Mouse (Mus musculus) stomach, embryonic 15.5 days (tissue): ENCODE measurements around the gene Lyrm2. TPM values are rescaled to one million over a fixed set of nuclear protein-coding genes. Genes with fewer than 3 reads are reported as not detected.

Source experiments
- ATAC-seq: fragments of 200-750 bp; cut with Nextera tagmentation; 2 replicates; pipeline ENCODE4 v1.8.0; 2017; ENCODE audit warnings: low read depth, moderate number of reproducible peaks, moderate TSS enrichment; ENCODE audit not compliant: insufficient read depth, low FRiP score
- H3K27ac ChIP-seq: fragments of 300-500 bp; sonication (generic); 2 replicates; pipeline ENCODE4 v1.5.1; 2015; ENCODE audit warnings: mild to moderate bottlenecking, inconsistent platforms
- H3K27me3 ChIP-seq: fragments of 300-500 bp; sonication (generic); replicated peaks from 2 replicates; pipeline ENCODE4 v1.6.1; 2015; ENCODE audit warnings: inconsistent platforms
- H3K36me3 ChIP-seq: fragments of 300-500 bp; sonication (generic); 2 replicates; pipeline ENCODE4 v1.6.1; 2015; ENCODE audit warnings: inconsistent platforms
- H3K4me1 ChIP-seq: fragments of 300-500 bp; sonication (generic); 2 replicates; pipeline ENCODE4 v1.6.1; 2015; ENCODE audit warnings: inconsistent platforms
- H3K4me2 ChIP-seq: fragments of 300-500 bp; sonication (generic); 2 replicates; pipeline ENCODE4 v1.6.1; 2015; ENCODE audit warnings: mild to moderate bottlenecking, inconsistent platforms
- H3K4me3 ChIP-seq: fragments of 300-500 bp; sonication (generic); replicated peaks from 2 replicates; pipeline ENCODE4 v1.5.1; 2015; ENCODE audit warnings: inconsistent platforms
- H3K9ac ChIP-seq: fragments of 300-500 bp; sonication (generic); 2 replicates; pipeline ENCODE4 v1.6.1; 2015; ENCODE audit warnings: inconsistent platforms
- H3K9me3 ChIP-seq: fragments of 300-500 bp; sonication (generic); 2 replicates; pipeline ENCODE4 v1.6.1; 2016; ENCODE audit warnings: inconsistent platforms
- WGBS: fragments of 180-500 bp; shearing (Covaris S2); methylation state at CpG from one replicate; pipeline ENCODE4 v1.1.7; 2015; 5-methylcytosine and 5-hydroxymethylcytosine counted together
- polyA plus RNA-seq: library from polyadenylated mRNA; unstranded; fragments of >200 nt; fragmentation: Nextera tagmentation; extraction: Ambion mirVana; gene quantifications from 2 replicates; pipeline ENCODE4 v1.2.1, GENCODE M21; 2015

Gene Lyrm2
- 91.3 and 101 TPM in 2 replicates for polyA plus RNA-seq

GRCm38 (mm10) chr4:32799966-32800576 is at the start of gene Lyrm2:
Lyrm2 (plus strand) TSS chr4:32800253.
- peak within 1 kb of the TSS; percentile 68 for H3K4me3 ChIP-seq
- peaks cover 7% of the 10 kb centered on the region; the same call in 1 of the 2 replicates for H3K4me1 ChIP-seq
- H3K27ac ChIP-seq, result peak within 1 kb of the TSS; percentile 96
- WGBS, result under 1% methylated on average over 53 of the region's 53 CpGs
- no peaks in the 10 kb centered on the region for H3K36me3 ChIP-seq
- no peaks in the 10 kb centered on the region for H3K9me3 ChIP-seq
- ATAC-seq, result peak; percentile 92
- H3K27me3 ChIP-seq, result no peaks in the 10 kb centered on the region
- peak within 1 kb of the TSS; percentile 71 for H3K4me2 ChIP-seq
- H3K9ac ChIP-seq, result peak within 1 kb of the TSS; percentile 65

- Histone ChIP-seq H3K9ac (no peak overlapping the region), H3K27ac (no peak overlapping the region), H3K36me3 (peaks cover 34% of the 10 kb centered on the region), H3K4me1 (no peaks in the 10 kb centered on the region), H3K4me3 (no peak overlapping the region), H3K9me3 (no peaks in the 10 kb centered on the region), H3K4me2 (no peak overlapping the region), H3K27me3 (no peaks in the 10 kb centered on the region)
- WGBS, result 93% methylated on average over 1 of the region's 1 CpGs
- ATAC-seq, result no peak
Measured at GRCm38 (mm10) chr4:32750711-32751110, 49.3 kb upstream of the Lyrm2 start.

DNA sequence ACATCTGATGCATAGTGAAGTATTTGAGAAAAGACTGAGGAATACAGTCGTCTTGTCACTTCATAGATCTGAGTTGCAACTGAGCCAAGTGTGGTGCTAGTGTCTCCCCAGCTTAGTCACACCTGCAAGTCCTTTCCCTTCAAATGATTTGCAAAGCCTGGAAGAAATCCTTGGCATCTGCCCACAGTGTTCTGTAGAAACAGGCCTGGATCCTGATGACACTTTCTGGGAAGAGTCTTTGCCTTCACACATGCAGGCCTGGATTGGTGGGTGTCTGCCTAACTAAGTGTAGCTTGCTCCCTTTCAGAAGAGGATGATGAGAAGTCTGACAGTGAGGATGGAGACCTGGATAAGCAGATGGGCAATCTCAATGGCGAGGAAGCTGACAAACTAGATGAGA is 42.6 kb upstream of the Lyrm2 start:
- H3K4me3 ChIP-seq, result no peak overlapping the region
- H3K27me3 ChIP-seq, result no peaks in the 10 kb centered on the region
- H3K9ac ChIP-seq, result no peak overlapping the region
- H3K36me3 ChIP-seq, result peaks cover 30% of the 10 kb centered on the region
- ATAC-seq, result no peak
- H3K4me1 ChIP-seq, result no peaks in the 10 kb centered on the region
- no peak overlapping the region for H3K27ac ChIP-seq
- H3K9me3 ChIP-seq, result no peaks in the 10 kb centered on the region
- H3K4me2 ChIP-seq, result no peak overlapping the region
- 80% methylated on average over 2 of the region's 2 CpGs for WGBS

- 91% methylated on average over 7 of the region's 7 CpGs for WGBS
- Histone ChIP-seq H3K36me3 (peaks cover 8% of the 10 kb centered on the region; the same call in 1 of the 2 replicates), H3K9ac (no peak overlapping the region)
Measured at GRCm38 (mm10) chr4:32767471-32767870, 32.6 kb upstream of the Lyrm2 start.

GRCm38 (mm10) chr4:32768046-32768445 is 32.0 kb upstream of the Lyrm2 start:
- H3K4me1 ChIP-seq, result no peaks in the 10 kb centered on the region
- H3K4me2 ChIP-seq, result no peak overlapping the region
- no peak overlapping the region for H3K27ac ChIP-seq
- no peak overlapping the region for H3K9ac ChIP-seq
- H3K9me3 ChIP-seq, result no peaks in the 10 kb centered on the region
- H3K36me3 ChIP-seq, result peaks cover 8% of the 10 kb centered on the region; the same call in 1 of the 2 replicates
- WGBS, result 86% methylated on average over 10 of the region's 10 CpGs
- H3K27me3 ChIP-seq, result no peaks in the 10 kb centered on the region
- ATAC-seq, result no peak
- no peak overlapping the region for H3K4me3 ChIP-seq

More at GRCm38 (mm10) chr4:32767471-32767870, 32.6 kb upstream of the Lyrm2 start:
- no peak overlapping the region for H3K27ac ChIP-seq
- no peak for ATAC-seq
- H3K4me2 ChIP-seq, result no peak overlapping the region
- no peaks in the 10 kb centered on the region for H3K27me3 ChIP-seq
- H3K9me3 ChIP-seq, result no peaks in the 10 kb centered on the region
- no peak overlapping the region for H3K4me3 ChIP-seq
- H3K4me1 ChIP-seq, result no peaks in the 10 kb centered on the region

- 92% methylated on average over 7 of the region's 7 CpGs for WGBS
- H3K4me3 ChIP-seq, result no peak overlapping the region
- H3K4me1 ChIP-seq, result no peaks in the 10 kb centered on the region
- peaks cover 19% of the 10 kb centered on the region for H3K36me3 ChIP-seq
- H3K9ac ChIP-seq, result no peak overlapping the region
- no peak for ATAC-seq
- no peak overlapping the region for H3K27ac ChIP-seq
- H3K27me3 ChIP-seq, result no peaks in the 10 kb centered on the region
- H3K9me3 ChIP-seq, result no peaks in the 10 kb centered on the region
- no peak overlapping the region for H3K4me2 ChIP-seq
Measured at GRCm38 (mm10) chr4:32770284-32770810, 29.7 kb upstream of the Lyrm2 start.

GRCm38 (mm10) chr4:32779996-32780395 is 20.1 kb upstream of the Lyrm2 start:
- Histone ChIP-seq H3K27me3 (no peaks in the 10 kb centered on the region), H3K4me1 (no peaks in the 10 kb centered on the region), H3K9me3 (no peaks in the 10 kb centered on the region), H3K27ac (no peak overlapping the region), H3K4me3 (no peak overlapping the region), H3K4me2 (no peak overlapping the region), H3K36me3 (0 out of 2 replicates have a peak, but pooled peaks cover 9% of the 10 kb centered on the region), H3K9ac (no peak overlapping the region)
- WGBS, result over 99% methylated on average over 4 of the region's 4 CpGs
- no peak for ATAC-seq

- Histone ChIP-seq H3K9ac (no peak overlapping the region), H3K27ac (no peak overlapping the region), H3K9me3 (no peaks in the 10 kb centered on the region), H3K27me3 (no peaks in the 10 kb centered on the region), H3K4me3 (no peak overlapping the region), H3K4me1 (no peaks in the 10 kb centered on the region), H3K4me2 (no peak overlapping the region), H3K36me3 (no peaks in the 10 kb centered on the region)
- 83% methylated on average over 1 of the region's 1 CpGs for WGBS
- ATAC-seq, result no peak
Measured at GRCm38 (mm10) chr4:32787110-32787509, 12.9 kb upstream of the Lyrm2 start.

- H3K27ac ChIP-seq, result no peak overlapping the region
- H3K9ac ChIP-seq, result no peak overlapping the region
- no peaks in the 10 kb centered on the region for H3K4me1 ChIP-seq
- no peaks in the 10 kb centered on the region for H3K9me3 ChIP-seq
- H3K4me2 ChIP-seq, result no peak overlapping the region
- H3K27me3 ChIP-seq, result no peaks in the 10 kb centered on the region
- 85% methylated on average over 4 of the region's 4 CpGs for WGBS
- no peak overlapping the region for H3K4me3 ChIP-seq
- ATAC-seq, result no peak
- H3K36me3 ChIP-seq, result no peaks in the 10 kb centered on the region
Measured at GRCm38 (mm10) chr4:32789020-32789419, 11.0 kb upstream of the Lyrm2 start.

- Histone ChIP-seq H3K36me3 (no peaks in the 10 kb centered on the region), H3K27me3 (no peaks in the 10 kb centered on the region), H3K9ac (no peak overlapping the region), H3K4me2 (no peak overlapping the region), H3K4me1 (peaks cover 7% of the 10 kb centered on the region; the same call in 1 of the 2 replicates), H3K9me3 (no peaks in the 10 kb centered on the region), H3K4me3 (no peak overlapping the region), H3K27ac (no peak overlapping the region)
- ATAC-seq, result no peak
- 94% methylated on average over 4 of the region's 4 CpGs for WGBS
Measured at GRCm38 (mm10) chr4:32798976-32799375, 1.1 kb upstream of the Lyrm2 start.

- Histone ChIP-seq H3K4me1 (peaks cover 7% of the 10 kb centered on the region; the same call in 1 of the 2 replicates), H3K27ac (peak overlapping the region; percentile 96), H3K9ac (peak overlapping the region; percentile 65), H3K36me3 (no peaks in the 10 kb centered on the region), H3K27me3 (no peaks in the 10 kb centered on the region), H3K4me2 (peak overlapping the region; percentile 71), H3K4me3 (peak overlapping the region; percentile 68), H3K9me3 (no peaks in the 10 kb centered on the region)
- 6% methylated on average over 9 of the region's 9 CpGs for WGBS
- no peak for ATAC-seq
Measured at GRCm38 (mm10) chr4:32800577-32801170, 621 bp downstream of the Lyrm2 start.

- H3K36me3 ChIP-seq, result no peaks in the 10 kb centered on the region
- WGBS, result 73% methylated on average over 5 of the region's 5 CpGs
Measured at GRCm38 (mm10) chr4:32817478-32817877, 17.4 kb downstream of the Lyrm2 start.

More at GRCm38 (mm10) chr4:32817478-32817877, 17.4 kb downstream of the Lyrm2 start:
- ATAC-seq, result no peak
- Histone ChIP-seq H3K4me1 (no peaks in the 10 kb centered on the region), H3K27me3 (no peaks in the 10 kb centered on the region), H3K4me3 (no peak overlapping the region), H3K27ac (no peak overlapping the region), H3K9ac (no peak overlapping the region), H3K9me3 (no peaks in the 10 kb centered on the region), H3K4me2 (no peak overlapping the region)
